Mouse (Mus musculus) large intestine, adult 2 months (tissue): Measurements from ENCODE around the gene Slc12a5. TPM values are rescaled to one million over a fixed set of nuclear protein-coding genes. Genes with fewer than 3 reads are reported as not detected.

Experiments
- DNase-seq: peaks from one replicate; pipeline ENCODE4 v3.0.0-alpha.2; 2012; ENCODE audit warnings: low read depth, low spot score
- WGBS: fragments of 180-500 bp; shearing (Covaris S2); methylation state at CpG from one replicate; pipeline ENCODE4 v1.1.7; 2018; 5-methylcytosine and 5-hydroxymethylcytosine counted together
- polyA plus RNA-seq: library from polyadenylated mRNA; depleted of rRNA; stranded (reverse); fragments of >200 nt; gene quantifications from 2 replicates; pipeline ENCODE4 v1.2.3, GENCODE M21; 2012

The Slc12a5 gene
- polyA plus RNA-seq, 1 experiment, result 0.50 TPM

- WGBS, result 10% methylated on average over 21 of the region's 21 CpGs
Observed at GRCm38 (mm10) chr2:164969348-164969781, 8.8 kb downstream of the Slc12a5 start.

GRCm38 (mm10) chr2:164970631-164971196 is 10.1 kb downstream of the Slc12a5 start:
- no peak for DNase-seq
- 3% methylated on average over 42 of the region's 42 CpGs for WGBS

More at GRCm38 (mm10) chr2:164969348-164969781, 8.8 kb downstream of the Slc12a5 start:
- DNase-seq, result no peak

GRCm38 (mm10) chr2:164972646-164973045 is 12.0 kb downstream of the Slc12a5 start:
- WGBS, result 46% methylated on average over 5 of the region's 5 CpGs
- no peak for DNase-seq

GRCm38 (mm10) chr2:164975611-164976010 is 15.0 kb downstream of the Slc12a5 start:
- 86% methylated on average over 6 of the region's 6 CpGs for WGBS

GRCm38 (mm10) chr2:164979749-164980148 is 19.1 kb downstream of the Slc12a5 start:
- WGBS, result 23% methylated on average over 7 of the region's 7 CpGs
- no peak for DNase-seq

More at GRCm38 (mm10) chr2:164975611-164976010, 15.0 kb downstream of the Slc12a5 start:
- no peak for DNase-seq

GRCm38 (mm10) chr2:164985962-164986361 is 25.4 kb downstream of the Slc12a5 start:
- WGBS, result 77% methylated on average over 6 of the region's 6 CpGs
- no peak for DNase-seq

GRCm38 (mm10) chr2:164986371-164987027 is 25.9 kb downstream of the Slc12a5 start:
- 74% methylated on average over 14 of the region's 14 CpGs for WGBS
- DNase-seq, result no peak

GRCm38 (mm10) chr2:164988777-164989176 is 28.2 kb downstream of the Slc12a5 start:
- 61% methylated on average over 13 of the region's 13 CpGs for WGBS

GRCm38 (mm10) chr2:164991111-164991510 is 30.5 kb downstream of the Slc12a5 start:
- 77% methylated on average over 3 of the region's 3 CpGs for WGBS
- DNase-seq, result no peak

More at GRCm38 (mm10) chr2:164988777-164989176, 28.2 kb downstream of the Slc12a5 start:
- DNase-seq, result no peak

GRCm38 (mm10) chr2:164991808-164992207 is 31.2 kb downstream of the Slc12a5 start:
- WGBS, result 15% methylated on average over 10 of the region's 10 CpGs
- no peak for DNase-seq

- 88% methylated on average over 11 of the region's 11 CpGs for WGBS
- no peak for DNase-seq
Observed at GRCm38 (mm10) chr2:164994156-164994555, 33.6 kb downstream of the Slc12a5 start.

- 63% methylated on average over 21 of the region's 21 CpGs for WGBS
- no peak for DNase-seq
Observed at GRCm38 (mm10) chr2:164994659-164995428, 34.2 kb downstream of the Slc12a5 start.

GRCm38 (mm10) chr2:164995976-164996375 is 35.4 kb downstream of the Slc12a5 start:
- no peak for DNase-seq
- 80% methylated on average over 11 of the region's 11 CpGs for WGBS

- DNase-seq, result no peak
- WGBS, result 14% methylated on average over 49 of the region's 49 CpGs
Observed at GRCm38 (mm10) chr2:164996848-164997720, 36.5 kb downstream of the Slc12a5 start.

- no peak for DNase-seq
- WGBS, result 1% methylated on average over 52 of the region's 52 CpGs
Observed at GRCm38 (mm10) chr2:164997721-164998428, 37.3 kb downstream of the Slc12a5 start.

- WGBS, result 91% methylated on average over 13 of the region's 13 CpGs
- no peak for DNase-seq
Observed at GRCm38 (mm10) chr2:165001958-165002357, 41.4 kb downstream of the Slc12a5 start.

GRCm38 (mm10) chr2:165003108-165003507 is 42.5 kb downstream of the Slc12a5 start:
- WGBS, result 93% methylated on average over 3 of the region's 3 CpGs
- no peak for DNase-seq

GRCm38 (mm10) chr2:165004237-165004636 is 43.6 kb downstream of the Slc12a5 start:
- no peak for DNase-seq
- 90% methylated on average over 10 of the region's 10 CpGs for WGBS

- 93% methylated on average over 4 of the region's 4 CpGs for WGBS
- DNase-seq, result no peak
Observed at GRCm38 (mm10) chr2:165006813-165007212, 46.2 kb downstream of the Slc12a5 start.
